Mouse (Mus musculus) heart, adult 2 months (tissue): ENCODE results near the gene Hypk.

Source experiments
- CTCF ChIP-seq: fragments of 200-600 bp; IDR thresholded peaks from 2 replicates; pipeline ENCODE4 v1.8.1; 2022; ENCODE audit warnings: antibody characterized with exemption, mild to moderate bottlenecking, moderate library complexity
- EP300 ChIP-seq: fragments of 200-500 bp; IDR thresholded peaks from 2 replicates; pipeline ENCODE4 v1.6.1; 2011; ENCODE audit warnings: low read depth, low read length, control low read depth; ENCODE audit not compliant: insufficient read depth

GRCm38 (mm10) chr2:121447006-121447405 lies 6.1 kb upstream of the Hypk start:
- TF ChIP-seq CTCF (no peak), EP300 (no peak)
